Mouse (Mus musculus) kidney, adult 2 months (tissue): ENCODE measurements around the gene St3gal4.

Experiments used
- CTCF ChIP-seq: fragments of 200-500 bp; conservative IDR thresholded peaks from 2 replicates; pipeline ENCODE4 v1.5.1; 2011; ENCODE audit warnings: low read depth, mild to moderate bottlenecking, control low read depth, low read length, moderate library complexity, mixed read lengths; ENCODE audit not compliant: insufficient read depth, insufficient read length
- POLR2A ChIP-seq: fragments of 200-500 bp; IDR thresholded peaks from one replicate; pipeline ENCODE4 v1.6.1; 2011; ENCODE audit warnings: low read depth, low read length, control low read depth

- TF ChIP-seq CTCF (no peak), POLR2A (no peak)
Observed at GRCm38 (mm10) chr9:35053081-35053480, 66.0 kb downstream of the St3gal4 start.
